Mouse (Mus musculus) retina, postnatal 7 days (tissue): ENCODE data around the gene Agfg1.
"Not testable (repeated sequence)": the region's sequence is repeated elsewhere in the genome, so short reads cannot be mapped to it uniquely, and the experiment has no call there.

Experiments used
- DNase-seq: peaks from one replicate; pipeline ENCODE4 v3.0.0-alpha.2; 2012; ENCODE audit warnings: low read depth, low spot score

The Agfg1 gene

GRCm38 (mm10) chr1:82901201-82901600 is 61.9 kb downstream of the Agfg1 start:
- DNase-seq, result no peak

GRCm38 (mm10) chr1:82905886-82906285 is 66.6 kb downstream of the Agfg1 start:
- DNase-seq, result no peak

DNA sequence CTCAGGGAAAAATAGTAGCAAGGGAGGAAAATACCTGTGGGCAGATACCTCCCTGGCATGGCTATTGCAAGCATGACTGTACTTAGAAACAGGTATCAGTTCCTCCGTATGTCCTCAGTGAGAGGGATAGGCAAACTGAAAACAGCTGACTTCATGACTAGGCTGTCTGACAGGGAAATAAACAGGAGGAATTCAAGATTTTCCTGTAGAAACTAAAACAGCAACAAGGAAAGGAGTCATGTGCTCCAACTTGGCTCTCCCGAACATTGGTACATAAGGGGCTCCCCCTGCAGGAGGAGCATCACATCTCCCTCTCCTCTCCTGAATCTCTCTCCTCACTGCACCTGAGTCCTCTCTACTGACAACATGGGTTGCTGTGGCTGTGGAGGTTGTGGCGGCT is 73.7 kb downstream of the Agfg1 start, which contains the start of gene A030005L19Rik:
Gene A030005L19Rik, plus strand, starts transcription at position 301 of the 400 bp plus-strand sequence.
- no peak for DNase-seq

DNA sequence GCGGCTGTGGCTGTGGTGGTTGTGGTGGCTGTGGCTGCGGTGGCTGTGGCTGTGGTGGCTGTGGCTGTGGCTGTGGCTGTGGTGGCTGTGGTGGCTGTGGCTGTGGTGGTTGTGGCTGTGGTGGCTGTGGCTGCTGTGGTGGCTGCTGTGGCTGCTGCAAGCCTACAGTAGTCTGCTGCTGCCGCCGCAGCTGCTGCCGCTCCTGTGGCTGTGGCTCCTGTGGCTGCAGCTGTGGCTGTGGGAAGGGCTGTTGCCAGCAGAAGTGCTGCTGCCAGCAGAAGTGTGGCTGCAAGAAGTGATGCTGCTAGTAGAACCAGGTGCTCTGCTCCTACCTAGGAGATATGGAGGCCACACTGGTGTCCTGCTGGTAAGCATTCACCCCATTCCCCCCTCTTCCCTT is 74.2 kb downstream of the Agfg1 start:
- not testable (repeated sequence) for DNase-seq

DNA sequence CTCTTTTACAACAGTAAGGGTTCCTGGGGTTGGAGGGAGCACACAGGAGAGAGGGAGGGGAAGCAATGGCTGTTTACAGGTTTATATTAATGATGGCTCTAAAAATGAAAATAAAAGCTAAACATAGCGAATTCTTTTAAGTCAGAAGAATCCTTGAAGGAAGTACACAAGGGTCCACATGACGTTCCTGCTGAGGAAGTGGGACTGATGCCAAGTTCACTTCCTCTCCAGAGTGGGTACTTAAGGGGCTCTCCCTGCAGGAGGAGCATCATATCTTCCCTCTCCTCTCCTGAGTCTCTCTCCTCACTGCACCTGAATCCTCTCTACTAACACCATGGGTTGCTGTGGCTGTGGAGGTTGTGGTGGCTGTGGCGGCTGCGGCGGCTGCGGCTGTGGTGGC is 85.4 kb downstream of the Agfg1 start, which contains the start of gene A030014E15Rik:
Gene A030014E15Rik, plus strand, starts transcription at position 268 of the 400 bp plus-strand sequence.
- no peak for DNase-seq

- DNase-seq, result not testable (repeated sequence)
Measured at GRCm38 (mm10) chr1:82930558-82930957, 91.3 kb downstream of the Agfg1 start.

GRCm38 (mm10) chr1:82931326-82931725 is 92.0 kb downstream of the Agfg1 start, which contains the start of gene Gm6217:
Gm6217 (minus strand) TSS chr1:82931399.
- not testable (repeated sequence) for DNase-seq

DNA sequence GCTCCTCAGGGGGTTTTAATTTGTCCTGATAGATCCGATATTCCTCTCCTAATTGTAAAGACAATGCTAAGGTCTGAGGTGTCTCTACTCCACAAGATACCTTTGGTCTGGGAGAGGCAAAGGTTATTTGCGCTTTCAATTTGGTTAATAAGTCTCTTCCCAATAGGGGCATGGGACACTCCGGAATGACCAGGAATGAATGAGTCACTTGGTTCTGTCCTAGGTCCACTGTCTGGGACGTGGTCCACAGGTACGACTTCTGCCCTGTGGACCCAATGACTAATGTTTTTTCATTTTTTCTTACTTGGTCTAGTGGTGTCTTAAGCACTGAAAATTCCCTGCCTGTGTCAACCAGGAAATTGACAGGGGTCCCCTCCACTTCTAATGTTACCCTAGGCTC is 99.4 kb downstream of the Agfg1 start:
- DNase-seq, result no peak

DNA sequence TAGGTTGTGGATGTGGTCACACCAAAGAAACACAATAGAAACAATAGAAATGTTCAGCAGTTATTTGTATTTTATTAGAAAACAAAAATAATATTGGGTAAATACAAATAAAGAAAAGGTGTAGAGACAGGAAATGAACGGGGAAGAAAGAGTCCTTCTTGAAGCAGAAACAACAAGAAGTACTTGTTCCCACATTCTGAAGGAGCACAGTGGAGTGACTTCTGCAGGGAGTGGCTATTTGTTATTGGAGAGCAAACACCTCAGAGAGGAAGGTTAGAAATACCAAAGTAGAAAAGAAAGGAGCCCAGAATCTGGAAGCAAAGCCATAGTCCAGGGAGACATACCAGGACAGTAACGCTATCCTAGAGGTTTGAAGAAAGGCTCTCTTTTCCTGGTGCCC is 103.2 kb downstream of the Agfg1 start:
- DNase-seq, result not testable (repeated sequence)

DNA sequence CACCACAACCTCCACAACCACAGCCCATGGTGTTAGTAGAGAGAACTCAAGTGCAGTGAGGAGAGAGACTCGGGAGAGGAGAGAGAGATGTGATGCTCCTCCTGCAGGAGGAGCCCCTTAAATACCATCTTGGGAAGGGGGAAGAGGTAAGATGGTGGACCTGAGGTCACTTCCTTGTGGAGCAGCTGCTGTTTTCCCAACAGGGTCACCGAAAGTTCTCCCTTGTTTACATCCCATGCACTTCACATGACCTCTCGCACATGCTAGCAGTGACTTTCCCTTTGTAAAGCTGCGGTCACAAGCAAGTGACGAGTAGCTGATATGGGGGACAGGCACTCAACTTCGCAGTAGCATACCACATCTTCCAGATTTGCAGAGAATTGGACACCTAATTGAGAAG is 104.0 kb downstream of the Agfg1 start, which contains the start of gene A030003K21Rik:
Gene A030003K21Rik, minus strand, starts transcription at position 94 of the 400 bp plus-strand sequence.
- DNase-seq, result not testable (repeated sequence)

DNA sequence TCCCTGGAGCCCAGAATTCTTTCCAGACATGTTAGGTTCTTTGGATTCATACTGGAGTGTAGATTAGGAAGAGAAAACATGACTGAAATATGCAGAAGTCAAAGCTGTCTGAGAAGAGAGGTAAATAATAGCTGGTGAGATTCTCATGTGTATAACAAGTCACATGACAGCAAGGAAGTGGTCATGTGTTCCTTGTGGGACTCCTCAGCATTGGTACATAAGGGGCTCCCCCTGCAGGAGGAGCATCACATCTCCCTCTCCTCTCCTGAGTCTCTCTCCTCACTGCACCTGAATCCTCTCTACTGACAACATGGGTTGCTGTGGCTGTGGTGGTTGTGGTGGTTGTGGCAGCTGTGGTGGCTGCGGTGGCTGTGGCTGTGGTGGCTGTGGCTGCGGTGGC is 106.7 kb downstream of the Agfg1 start:
- DNase-seq, result not testable (repeated sequence)

DNA sequence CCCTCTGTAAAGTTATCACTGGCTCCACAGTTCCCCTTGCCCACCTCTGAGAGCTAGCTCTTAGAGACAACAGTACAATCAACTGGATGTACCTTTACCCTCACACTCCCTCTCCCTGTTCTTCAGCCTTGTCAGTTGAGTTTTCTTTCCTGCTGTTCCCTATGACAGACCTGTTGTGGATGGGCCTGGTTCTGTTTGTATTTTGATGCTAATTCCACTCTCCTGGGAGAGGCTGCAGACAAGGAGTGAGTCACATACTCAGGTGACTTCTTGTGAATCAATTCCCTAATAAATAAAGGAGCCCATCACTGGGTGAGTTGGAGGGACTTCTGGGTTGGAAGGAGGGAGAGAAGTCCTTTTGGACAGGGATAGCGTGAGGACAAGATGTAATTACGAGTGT is 109.3 kb downstream of the Agfg1 start:
- no peak for DNase-seq
